Mouse (Mus musculus) 3134 (cell line): ENCODE results near the gene Nrn1l.

Experiments
- DNase-seq: peaks from one replicate; pipeline ENCODE4 v3.0.0-alpha.2; 2011; ENCODE audit warnings: low spot score; ENCODE audit not compliant: insufficient read length; ENCODE audit errors: extremely low read depth

The Nrn1l gene

GRCm38 (mm10) chr8:105889756-105890465 is 3.5 kb upstream of the Nrn1l start:
- DNase-seq: no peak

GRCm38 (mm10) chr8:105890870-105891269 is 2.5 kb upstream of the Nrn1l start:
- DNase-seq: no peak

GRCm38 (mm10) chr8:105892432-105892831 is 935 bp upstream of the Nrn1l start:
- DNase-seq: no peak

- no peak for DNase-seq
Measured at GRCm38 (mm10) chr8:105897801-105898480, 4.6 kb downstream of the Nrn1l start.

GRCm38 (mm10) chr8:105900180-105900940 is 7.0 kb downstream of the Nrn1l start, which contains the start of gene Pskh1:
Gene Pskh1 (plus strand): TSS chr8:105900441.
- peak; percentile 92 for DNase-seq

- DNase-seq: no peak
Measured at GRCm38 (mm10) chr8:105900941-105901616, 7.7 kb downstream of the Nrn1l start.

- DNase-seq: no peak
Measured at GRCm38 (mm10) chr8:105919390-105919789, 26.0 kb downstream of the Nrn1l start.

- no peak for DNase-seq
Measured at GRCm38 (mm10) chr8:105925123-105925522, 31.8 kb downstream of the Nrn1l start.

GRCm38 (mm10) chr8:105930602-105931001 is 37.2 kb downstream of the Nrn1l start:
- peak; percentile 51 for DNase-seq

- no peak for DNase-seq
Measured at GRCm38 (mm10) chr8:105931271-105931670, 37.9 kb downstream of the Nrn1l start.

- DNase-seq: no peak
Measured at GRCm38 (mm10) chr8:105932525-105932924, 39.2 kb downstream of the Nrn1l start.

GRCm38 (mm10) chr8:105933762-105934161 is 40.4 kb downstream of the Nrn1l start, which contains the start of gene Ctrl:
Gene Ctrl (minus strand): TSS chr8:105933862.
- DNase-seq: no peak

GRCm38 (mm10) chr8:105935105-105935504 is 41.7 kb downstream of the Nrn1l start:
- no peak for DNase-seq

- DNase-seq: no peak
Measured at GRCm38 (mm10) chr8:105935863-105936603, 42.7 kb downstream of the Nrn1l start.

- DNase-seq: peak; percentile 90
Measured at GRCm38 (mm10) chr8:105936866-105937475, 43.6 kb downstream of the Nrn1l start.

GRCm38 (mm10) chr8:105937496-105938305 is 44.3 kb downstream of the Nrn1l start:
- DNase-seq: peak; percentile 60

GRCm38 (mm10) chr8:105938306-105938669 is 44.9 kb downstream of the Nrn1l start, which contains the start of gene Psmb10:
Gene Psmb10 (minus strand): TSS chr8:105938444.
- no peak for DNase-seq

GRCm38 (mm10) chr8:105942026-105942425 is 48.7 kb downstream of the Nrn1l start:
- DNase-seq: no peak

- DNase-seq: no peak
Measured at GRCm38 (mm10) chr8:105942542-105942941, 49.2 kb downstream of the Nrn1l start.
